Mouse (Mus musculus) megakaryocyte, adult 5-6 weeks (primary cell): Measurements from ENCODE around the gene Slc19a3. TPM values are rescaled to one million over a fixed set of nuclear protein-coding genes. Genes with fewer than 3 reads are reported as not detected.

Experiments
- ATAC-seq: 2 replicates; pipeline ENCODE4 v1.8.0; 2016; ENCODE audit warnings: mild to moderate bottlenecking, inconsistent platforms; ENCODE audit not compliant: poor library complexity, severe bottlenecking
- total RNA-seq, 2 experiments: library from RNA; stranded (forward) in 1 of 2; stranded (reverse) in 1 of 2; fragments of 153-499, 151-499 nt in 1 of 2; fragments of 221-1000, 200-1000 nt in 1 of 2; gene quantifications; 2 replicates each; pipeline versions ENCODE4 v1.2.3 to v1.2.4; 2015 to 2017

Gene Slc19a3
- total RNA-seq (2015) (not detected in 2 replicates), total RNA-seq (2017) (not detected in 2 replicates)

DNA sequence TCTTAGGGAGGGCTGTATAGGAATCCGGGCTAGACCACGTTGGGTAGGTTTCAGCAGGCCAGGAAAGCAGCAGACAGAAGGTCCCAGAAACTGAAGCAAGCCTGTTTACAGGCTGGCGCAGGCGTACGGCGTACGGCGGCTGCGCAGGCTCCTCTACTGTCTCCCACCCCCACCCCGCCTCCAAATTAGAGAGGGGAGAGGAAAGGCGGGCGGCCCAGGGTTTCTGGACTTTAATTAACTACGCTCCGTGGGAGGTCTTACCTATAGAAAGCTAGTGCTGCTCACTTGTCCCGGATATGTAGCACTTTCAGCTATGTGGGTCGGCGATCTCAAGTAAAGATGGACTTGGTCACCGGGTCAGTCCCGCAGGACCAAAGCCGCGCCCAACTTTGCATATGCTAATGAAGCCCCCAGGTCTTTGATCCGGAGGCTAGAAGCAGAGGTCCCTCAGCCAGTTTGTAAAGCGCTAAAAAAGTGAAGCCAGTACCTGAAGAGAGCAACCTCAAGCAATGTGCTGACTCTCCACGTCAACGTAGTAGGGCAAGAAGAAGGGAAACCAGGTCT lies at the start of gene Slc19a3:
Gene Slc19a3, minus strand, starts transcription at position 340 of the 564 bp plus-strand sequence.
- ATAC-seq, result no peak

DNA sequence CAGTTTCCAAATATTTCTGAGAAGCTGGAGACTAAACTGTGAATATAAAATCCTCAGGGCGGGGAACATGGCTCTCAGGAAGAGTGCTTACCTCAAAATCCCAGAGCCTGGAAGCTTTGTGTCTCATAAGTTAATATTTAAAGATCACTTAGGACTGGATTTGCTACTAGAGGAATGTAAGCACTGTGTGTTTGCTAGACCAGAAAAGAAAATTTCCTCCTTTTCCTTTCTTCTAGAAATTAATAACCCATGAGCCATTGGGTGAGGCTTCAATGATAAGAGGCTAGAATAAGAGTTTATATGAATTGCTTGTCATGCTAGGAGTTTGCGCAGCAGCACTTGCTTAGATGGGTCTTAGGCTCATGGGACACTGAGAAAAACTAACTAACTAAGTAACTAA lies 46.5 kb upstream of the Slc19a3 start:
- ATAC-seq, result no peak

DNA sequence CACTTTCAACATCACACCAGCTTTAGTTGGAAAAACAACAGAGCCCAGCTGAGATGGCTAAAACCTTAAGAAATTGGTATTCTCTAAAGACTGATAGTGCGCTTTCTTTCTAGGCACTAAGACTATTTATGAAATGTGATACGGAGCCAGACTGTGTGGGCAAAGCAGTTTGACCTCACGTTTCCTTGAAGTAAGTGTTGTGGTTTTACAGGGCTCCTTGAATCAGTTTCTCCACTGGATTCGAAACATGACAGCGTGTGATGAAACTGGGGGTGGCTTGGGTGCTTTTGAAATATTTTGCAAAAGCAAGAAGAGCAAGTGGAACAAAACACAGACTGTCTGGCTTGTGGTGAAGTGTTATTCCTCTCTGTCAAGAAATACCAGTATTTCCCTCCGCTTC lies 38.8 kb upstream of the Slc19a3 start:
- no peak for ATAC-seq

DNA sequence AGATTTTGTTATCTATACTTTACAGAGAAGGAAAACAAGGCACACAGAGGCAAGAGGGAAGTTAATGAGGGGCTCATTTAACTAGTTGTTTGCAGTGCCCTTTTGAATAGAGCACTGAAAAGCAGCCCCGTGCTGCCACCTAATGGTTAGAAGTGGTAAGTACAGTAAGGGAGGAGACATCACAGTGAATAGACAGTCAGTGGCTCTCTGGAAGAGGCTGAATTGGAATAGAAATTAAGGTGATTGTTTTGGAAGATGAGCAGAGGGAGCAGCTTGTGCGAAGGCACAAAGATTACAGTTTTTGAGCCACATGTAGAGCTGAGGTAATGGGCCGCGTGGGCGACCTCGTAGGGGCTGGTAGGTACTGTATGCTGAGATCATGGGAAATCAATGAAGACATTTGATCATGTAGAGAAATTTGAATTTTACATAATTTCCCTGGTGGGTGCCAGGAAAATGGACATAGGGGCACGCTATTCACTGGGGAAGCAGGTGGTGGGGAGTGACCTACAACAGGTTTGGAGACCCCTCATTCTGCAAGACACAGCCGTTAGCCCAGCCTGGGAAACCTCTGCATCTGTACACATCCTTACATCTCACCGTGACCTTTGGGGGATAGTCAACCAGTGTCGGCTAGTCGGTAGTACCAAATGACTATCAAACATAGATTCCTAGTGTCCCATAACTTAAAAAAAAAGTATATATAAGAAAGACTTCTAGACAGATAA lies 38.1 kb upstream of the Slc19a3 start:
- peak; percentile 70 for ATAC-seq

DNA sequence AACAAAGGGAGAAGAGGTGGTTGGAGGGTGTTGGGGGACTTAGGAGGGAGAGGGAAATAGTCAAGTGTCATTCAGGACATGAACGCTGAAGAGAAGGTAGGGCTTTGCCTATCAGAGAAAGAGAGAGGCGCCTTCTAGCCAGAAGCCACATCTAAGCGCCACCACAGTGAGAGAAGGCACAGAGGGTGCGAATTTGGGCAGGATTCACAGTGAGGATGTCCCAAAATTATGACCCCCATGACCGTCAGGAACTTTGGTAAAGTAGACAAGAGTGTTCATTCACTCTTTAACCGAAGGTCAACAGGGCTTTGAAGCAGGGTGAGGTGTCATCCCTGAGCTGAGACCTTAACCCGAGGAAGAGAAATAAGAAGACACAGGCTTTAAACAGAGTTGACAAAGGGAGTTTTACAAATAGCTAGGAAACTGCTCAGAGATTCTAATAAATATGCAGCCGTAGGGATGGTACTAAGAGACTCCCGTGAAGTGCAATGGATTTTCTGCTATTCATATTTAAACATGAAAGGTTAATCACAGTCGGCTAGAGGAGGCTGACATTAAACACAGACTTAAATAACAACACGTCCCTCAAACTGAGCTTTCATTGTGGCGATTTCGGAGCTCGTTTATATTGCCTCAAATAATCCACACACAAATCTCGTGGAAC lies 37.4 kb upstream of the Slc19a3 start:
- no peak for ATAC-seq

DNA sequence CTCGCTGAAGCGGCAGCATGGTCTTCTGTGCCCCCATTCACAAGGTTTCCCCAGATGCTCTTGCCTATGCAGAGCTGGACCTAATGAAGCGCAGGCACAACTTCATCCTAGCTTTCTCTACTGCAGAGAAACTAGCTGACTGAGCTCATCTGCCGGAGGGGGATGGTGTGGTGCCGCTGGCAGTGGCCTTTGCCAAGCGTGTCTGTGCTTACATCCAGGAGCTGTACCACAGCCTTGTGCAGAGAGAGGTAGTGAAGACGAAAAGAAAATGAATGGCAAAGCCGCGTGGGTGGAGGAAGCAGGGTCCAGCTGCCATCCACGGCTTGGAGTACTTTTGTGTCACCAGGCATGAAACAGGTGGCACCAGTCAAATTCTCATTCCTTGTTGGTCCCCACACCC lies 29.0 kb upstream of the Slc19a3 start:
- no peak for ATAC-seq

DNA sequence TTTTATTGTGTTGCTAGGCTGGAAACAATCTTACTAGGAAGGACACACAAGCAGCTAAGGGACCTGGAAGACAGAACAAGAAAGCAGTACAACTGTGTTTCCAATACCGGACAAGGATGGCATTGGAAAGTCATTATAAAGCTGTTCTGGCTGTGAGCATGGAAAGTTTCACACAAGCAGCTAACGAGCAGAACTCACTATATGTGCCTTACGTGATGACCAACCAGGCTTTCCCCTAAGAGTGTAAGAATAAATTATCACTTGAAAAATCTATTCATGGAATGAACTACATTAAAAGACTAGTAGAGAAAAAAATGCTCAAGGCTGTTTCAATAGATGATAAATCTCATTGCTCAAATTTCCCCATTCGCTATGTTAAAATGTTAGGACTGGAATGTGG lies 28.3 kb upstream of the Slc19a3 start:
- ATAC-seq, result no peak

DNA sequence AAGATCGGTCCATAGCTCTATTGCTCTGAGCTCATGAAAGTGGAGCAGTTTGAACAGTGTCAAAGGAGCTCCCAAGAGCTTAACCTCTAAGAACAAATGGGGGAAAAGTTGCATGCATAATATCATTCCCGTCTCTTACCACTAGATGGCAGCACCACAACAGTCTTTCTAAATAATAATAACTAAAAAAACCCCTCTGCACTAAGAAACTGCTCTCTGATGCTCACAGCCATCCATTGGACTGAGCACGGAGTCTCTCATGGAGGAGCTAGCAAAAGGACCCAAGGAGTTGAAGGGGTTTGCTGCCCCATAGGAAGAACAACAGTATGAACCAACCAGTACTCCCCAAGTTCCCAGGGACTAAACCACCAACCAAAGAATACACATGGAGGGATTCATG lies 26.6 kb upstream of the Slc19a3 start:
- no peak; the same call in 1 of the 2 replicates for ATAC-seq

DNA sequence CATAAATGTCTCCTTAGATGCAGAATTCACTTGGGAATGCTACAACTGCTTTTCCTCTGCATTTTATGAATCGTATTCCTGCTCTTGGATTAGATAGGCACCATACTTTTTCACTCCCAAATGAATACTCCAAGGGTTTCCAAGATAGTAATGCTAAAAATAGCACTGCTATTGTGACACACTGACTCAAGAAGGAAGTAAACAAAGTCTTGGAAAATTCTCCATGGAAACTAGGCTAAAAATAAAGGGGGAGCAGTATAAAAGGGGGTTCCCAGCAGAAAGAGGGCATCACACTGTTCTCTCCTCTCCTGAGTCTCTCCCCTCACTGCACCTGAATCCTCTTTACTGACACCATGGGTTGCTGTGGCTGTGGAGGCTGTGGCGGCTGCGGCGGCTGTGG lies 22.4 kb upstream of the Slc19a3 start, which contains the start of gene Krtap28-13:
Gene Krtap28-13, plus strand, starts transcription at position 288 of the 400 bp plus-strand sequence.
- ATAC-seq, result no peak

DNA sequence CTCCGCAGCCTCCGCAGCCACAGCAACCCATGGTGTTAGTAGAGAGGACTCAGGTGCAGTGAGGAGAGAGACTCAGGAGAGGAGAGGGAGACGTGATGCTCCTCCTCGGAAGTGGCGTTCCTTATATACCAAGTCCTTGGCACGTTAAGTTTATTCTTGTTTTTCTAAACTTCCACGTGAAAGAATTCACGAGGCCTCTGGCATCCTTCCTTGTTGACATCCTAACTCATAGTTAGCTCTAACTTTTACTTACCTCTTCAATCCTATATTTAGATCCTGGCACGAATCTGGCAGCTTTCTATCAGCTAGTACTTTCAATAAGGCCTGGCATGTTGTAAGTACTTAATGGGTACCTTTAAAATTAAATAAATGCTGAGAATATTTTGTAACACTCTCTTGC lies 21.0 kb upstream of the Slc19a3 start, which contains the start of gene A030005K14Rik:
Gene A030005K14Rik, minus strand, starts transcription at position 101 of the 400 bp plus-strand sequence.
- ATAC-seq, result no peak

DNA sequence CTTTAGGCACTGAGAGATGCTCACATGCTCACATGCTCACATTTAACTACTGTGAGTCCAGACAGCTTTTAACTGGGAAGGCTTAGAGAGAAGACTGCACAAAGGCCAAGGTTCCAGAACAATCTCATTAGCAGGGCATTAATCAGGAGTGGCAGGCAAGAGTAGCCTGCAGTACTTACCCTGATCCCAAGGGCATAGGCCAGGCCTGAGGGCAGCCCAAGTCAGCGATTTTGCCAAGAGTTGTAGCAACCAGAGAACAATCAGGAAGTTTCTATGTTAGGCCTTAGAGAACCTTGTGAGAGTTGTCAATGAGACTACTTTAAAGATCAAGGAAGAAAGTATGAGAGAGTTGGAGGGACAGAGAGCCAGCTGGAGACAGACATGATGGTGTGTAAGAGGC lies 20.2 kb upstream of the Slc19a3 start:
- ATAC-seq, result no peak

DNA sequence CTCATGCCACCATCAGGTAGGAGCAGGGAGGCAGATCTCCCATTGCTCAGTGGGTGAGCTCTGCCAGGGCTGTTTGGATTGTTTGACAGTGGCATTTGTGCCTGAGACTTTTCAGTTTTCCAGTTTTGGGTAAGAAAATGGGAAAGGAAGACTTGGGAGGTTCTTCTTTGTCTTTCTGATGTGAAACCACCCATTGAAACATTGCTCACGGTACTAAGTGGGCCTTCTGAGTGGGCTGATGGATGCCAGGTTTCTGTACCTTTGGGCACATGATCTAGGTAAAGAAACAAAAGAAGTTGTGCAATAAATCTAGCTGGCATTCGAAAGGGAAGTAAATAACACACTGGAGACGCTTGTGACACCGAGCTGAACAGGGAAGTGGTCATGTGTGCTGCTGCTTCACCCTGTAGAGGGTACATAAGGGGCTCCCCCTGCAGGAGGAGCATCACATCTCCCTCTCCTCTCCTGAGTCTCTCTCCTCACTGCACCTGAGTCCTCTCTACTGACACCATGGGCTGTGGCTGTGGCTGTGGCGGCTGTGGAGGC lies 6.7 kb upstream of the Slc19a3 start, which contains the start of gene Gm47969:
Gene Gm47969, plus strand, starts transcription at position 51 of the 546 bp plus-strand sequence.
- no peak for ATAC-seq

DNA sequence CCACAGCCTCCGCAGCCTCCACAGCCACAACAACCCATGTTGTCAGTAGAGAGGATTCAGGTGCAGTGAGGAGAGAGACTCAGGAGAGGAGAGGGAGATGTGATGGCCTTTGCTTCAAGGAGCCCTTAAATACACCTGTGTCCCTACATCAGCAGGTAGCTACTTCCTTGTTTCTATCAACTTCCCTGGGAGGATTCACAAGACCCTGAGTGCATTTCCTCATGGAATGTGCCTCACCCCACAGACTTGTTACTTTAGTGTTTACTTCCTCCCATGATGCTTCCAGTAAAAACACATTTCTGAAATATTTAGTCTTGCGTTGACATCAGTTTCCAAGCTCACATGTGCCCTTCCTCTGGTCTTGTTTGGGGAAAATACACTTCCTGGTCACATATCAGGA lies 4.1 kb upstream of the Slc19a3 start, which contains the start of gene Krtap28-10:
Gene Krtap28-10, minus strand, starts transcription at position 101 of the 400 bp plus-strand sequence.
- no peak for ATAC-seq

DNA sequence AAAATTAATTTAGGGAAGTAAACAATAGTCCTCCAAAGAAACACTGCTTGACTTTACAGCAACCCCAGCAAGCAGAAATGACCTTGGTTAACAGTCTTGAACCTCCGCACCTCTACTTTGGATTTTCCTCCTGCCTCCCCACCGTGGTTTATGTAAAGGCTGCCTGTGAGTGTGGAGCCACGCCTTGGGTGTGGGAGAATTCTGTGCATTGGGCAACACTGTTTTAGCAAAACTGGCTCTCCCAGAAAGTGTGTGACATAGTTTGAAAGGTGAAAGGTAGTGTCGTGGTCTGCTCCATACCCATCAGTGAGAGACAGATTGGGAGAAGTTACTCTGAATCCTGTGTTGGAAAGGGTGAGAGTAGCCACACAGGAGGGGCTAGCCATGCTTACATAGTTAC lies 832 bp upstream of the Slc19a3 start:
- no peak for ATAC-seq

DNA sequence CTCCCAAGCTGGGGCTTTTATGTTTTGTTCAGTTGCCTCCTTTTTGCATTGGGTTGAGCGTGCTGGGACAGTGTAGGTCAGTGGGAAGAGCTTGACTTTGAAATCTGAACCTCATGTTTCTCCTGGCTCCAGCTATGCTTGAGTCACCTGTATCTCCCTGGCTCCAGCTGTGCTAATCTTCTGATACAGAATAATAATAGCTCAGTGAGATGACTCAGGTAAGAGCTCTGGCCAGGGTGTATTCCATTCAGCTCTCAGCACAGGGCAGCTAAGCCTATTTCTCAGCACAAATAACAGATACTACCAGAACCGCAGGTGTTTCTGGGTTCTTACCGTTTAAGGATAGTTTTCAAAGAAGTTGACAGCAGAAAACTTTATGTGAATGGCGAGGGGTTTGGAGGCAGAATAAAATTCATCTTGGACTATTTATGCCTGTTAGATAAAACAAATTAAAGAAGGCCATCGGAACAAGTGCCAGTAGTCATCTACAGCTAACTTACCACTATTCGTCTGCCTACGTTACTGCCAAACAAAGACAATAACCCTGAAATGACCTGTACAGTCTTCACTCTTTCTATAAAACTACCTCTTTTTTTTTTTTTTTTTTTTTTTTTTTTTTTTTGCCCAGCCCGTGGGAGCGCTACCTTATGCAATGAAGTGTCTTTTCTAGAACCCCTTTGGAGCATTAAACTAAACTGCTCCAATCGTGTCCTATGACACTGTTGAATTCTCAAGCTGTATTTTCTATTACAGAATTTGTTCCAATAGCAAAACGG lies 1.2 kb downstream of the Slc19a3 start:
- no peak for ATAC-seq

DNA sequence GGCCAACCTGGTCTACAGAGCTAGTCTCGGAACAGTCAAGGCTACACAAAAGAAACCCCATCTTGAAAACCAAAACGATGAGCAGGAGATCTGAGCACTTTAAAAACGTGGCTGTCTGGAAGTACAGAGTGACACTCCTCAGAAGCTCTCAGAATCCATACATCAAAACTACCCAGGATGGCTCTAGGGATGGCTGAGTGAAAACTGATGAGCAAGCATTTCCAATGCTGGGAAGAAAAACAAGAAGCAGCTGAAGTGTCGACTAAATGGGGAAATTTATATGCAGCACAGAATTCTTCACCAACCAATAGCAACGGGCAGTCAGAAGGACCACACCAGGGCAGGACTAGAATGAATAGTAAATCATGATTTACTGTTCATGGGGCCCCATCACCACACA lies 3.7 kb downstream of the Slc19a3 start:
- no peak for ATAC-seq

DNA sequence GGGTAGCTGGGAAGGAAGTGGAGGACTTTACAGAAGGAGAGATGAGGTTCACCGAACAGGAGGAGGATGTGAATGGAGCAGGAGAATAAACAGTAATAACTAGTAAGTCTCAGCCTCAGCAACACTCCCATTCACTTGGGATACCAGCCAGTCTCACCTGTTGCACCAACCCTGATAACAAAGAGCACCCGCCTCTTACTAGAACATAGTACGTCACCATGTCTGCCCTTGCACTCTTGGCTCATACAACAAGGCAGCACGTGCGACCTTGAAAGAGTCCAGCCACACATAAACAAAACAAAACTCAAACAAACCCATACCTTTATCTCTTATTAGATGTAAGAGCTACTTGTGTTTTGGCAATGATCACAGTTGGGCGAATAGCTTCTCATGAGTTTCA lies 5.7 kb downstream of the Slc19a3 start:
- no peak for ATAC-seq

DNA sequence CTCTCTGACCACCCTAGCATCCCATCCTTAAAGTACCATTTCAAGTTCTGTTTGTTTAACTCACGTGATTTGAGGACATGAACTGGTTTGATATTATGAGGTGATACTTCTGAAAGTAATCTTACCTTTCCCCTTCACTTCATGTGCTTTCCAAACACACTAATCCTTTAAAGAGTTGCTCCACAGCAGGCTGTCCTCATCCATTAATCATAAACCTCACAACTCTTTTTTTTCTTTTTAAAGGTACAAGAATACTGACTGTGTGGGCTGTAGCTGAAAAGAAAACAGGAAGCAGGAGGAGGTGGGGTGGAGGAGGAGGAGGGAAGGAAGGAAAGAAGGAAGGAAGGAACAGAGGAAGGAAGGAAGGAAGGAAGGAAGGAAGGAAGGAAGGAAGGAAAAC lies 6.3 kb downstream of the Slc19a3 start:
- no peak for ATAC-seq

DNA sequence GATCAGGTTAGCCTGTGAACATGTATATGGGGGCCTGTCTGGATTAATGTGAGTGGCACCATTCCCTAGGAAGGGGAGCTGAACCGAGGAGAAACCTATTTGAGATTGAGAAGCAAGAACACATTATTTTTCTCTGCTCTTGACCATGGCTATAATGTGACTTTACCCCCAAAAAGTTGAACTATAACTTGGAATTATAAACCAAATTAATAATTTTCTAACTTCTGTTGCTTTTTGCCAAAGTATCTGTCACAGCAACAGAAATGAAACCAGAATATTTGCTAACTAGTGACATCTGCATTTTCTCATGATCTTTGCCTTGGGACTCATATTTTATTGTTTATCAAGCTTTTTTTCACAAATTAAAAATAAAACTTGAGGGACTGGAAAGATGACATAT lies 21.7 kb downstream of the Slc19a3 start:
- no peak for ATAC-seq

DNA sequence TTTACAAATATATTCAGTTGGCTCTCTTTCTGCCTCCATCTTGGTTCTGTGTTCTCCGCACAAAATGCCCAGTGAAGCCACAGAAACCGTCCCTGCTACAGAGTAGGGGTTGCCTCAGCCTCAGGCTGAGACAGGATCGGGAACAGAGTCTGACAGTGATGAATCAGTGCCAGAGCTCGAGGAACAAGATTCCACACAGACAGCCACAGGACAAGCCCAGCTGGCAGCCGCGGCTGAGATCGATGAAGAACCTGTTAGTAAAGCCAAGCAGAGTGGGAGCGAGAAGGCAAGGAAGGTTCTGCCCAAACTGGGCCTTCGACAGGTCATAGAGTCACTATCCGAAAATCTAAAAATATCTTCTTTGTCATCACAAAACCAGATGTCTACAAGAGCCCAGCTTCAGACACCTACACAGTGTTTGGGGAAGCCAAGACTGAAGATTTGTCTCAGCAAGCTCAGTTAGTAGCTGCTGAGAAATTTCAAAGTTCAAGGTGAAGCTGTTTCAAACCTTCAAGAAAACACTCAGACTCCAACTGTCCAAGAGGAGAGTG lies 22.8 kb downstream of the Slc19a3 start:
- no peak for ATAC-seq
